Mouse (Mus musculus) gastrocnemius, adult 18-20 months (tissue): ENCODE data around the gene Cep41. TPM values are rescaled to one million over a fixed set of nuclear protein-coding genes. Genes with fewer than 3 reads are reported as not detected.

Experiments used
- DNase-seq: peaks from one replicate; pipeline ENCODE4 v3.0.0; 2021; ENCODE audit warnings: low spot score
- long read RNA-seq, 2 experiments: library from polyadenylated mRNA; stranded (forward); transcript quantifications; one replicate each; pipeline ENCODE4 v2.0.0; 2021
- total RNA-seq, 2 experiments: library from RNA; stranded (reverse); gene quantifications; 2 replicates each; pipeline ENCODE4 v1.2.3; 2021

The Cep41 gene
- under 1 TPM; 0.78 to 0.80 TPM for total RNA-seq
- long read RNA-seq, experiment 1, partial matches to known transcripts = 0 of 2 reads
- long read RNA-seq, experiment 1, other reads (novel, unspliced or antisense) = 1 of 2 reads
- long read RNA-seq, experiment 2, partial matches to known transcripts = 0 of 2 reads
- long read RNA-seq, experiment 2, other reads (novel, unspliced or antisense) = 2 of 2 reads

GRCm38 (mm10) chr6:30693350-30693991, at the start of gene Cep41:
Cep41 (minus strand) TSS chr6:30693749.
- DNase-seq = peak; percentile 95

- no peak for DNase-seq
Measured at GRCm38 (mm10) chr6:30739177-30739747, 45.7 kb upstream of the Cep41 start.

GRCm38 (mm10) chr6:30738464-30739006, 45.0 kb upstream of the Cep41 start:
- DNase-seq = no peak

GRCm38 (mm10) chr6:30737548-30738463, 44.3 kb upstream of the Cep41 start:
- DNase-seq = peak; percentile 52

GRCm38 (mm10) chr6:30736864-30737547, 43.5 kb upstream of the Cep41 start:
- DNase-seq = peak; percentile 41

- no peak for DNase-seq
Measured at GRCm38 (mm10) chr6:30736372-30736762, 42.8 kb upstream of the Cep41 start.

- DNase-seq = no peak
Measured at GRCm38 (mm10) chr6:30735728-30736371, 42.3 kb upstream of the Cep41 start.

- no peak for DNase-seq
Measured at GRCm38 (mm10) chr6:30734988-30735727, 41.6 kb upstream of the Cep41 start.

GRCm38 (mm10) chr6:30734465-30734864, 40.9 kb upstream of the Cep41 start:
- DNase-seq = no peak

- no peak for DNase-seq
Measured at GRCm38 (mm10) chr6:30732571-30733130, 39.1 kb upstream of the Cep41 start.

GRCm38 (mm10) chr6:30730301-30730971, 36.9 kb upstream of the Cep41 start:
- no peak for DNase-seq

GRCm38 (mm10) chr6:30723331-30723730, 29.8 kb upstream of the Cep41 start, which contains the start of gene Mest:
Mest (plus strand) TSS chr6:30723547.
- DNase-seq = no peak

GRCm38 (mm10) chr6:30722385-30723164, 29.0 kb upstream of the Cep41 start:
- no peak for DNase-seq

GRCm38 (mm10) chr6:30716796-30717195, 23.2 kb upstream of the Cep41 start:
- DNase-seq = no peak

GRCm38 (mm10) chr6:30714891-30715471, 21.4 kb upstream of the Cep41 start:
- no peak for DNase-seq

- DNase-seq = no peak
Measured at GRCm38 (mm10) chr6:30713896-30714295, 20.3 kb upstream of the Cep41 start.

GRCm38 (mm10) chr6:30713455-30713854, 19.9 kb upstream of the Cep41 start:
- no peak for DNase-seq

- no peak for DNase-seq
Measured at GRCm38 (mm10) chr6:30712484-30712883, 18.9 kb upstream of the Cep41 start.
